Mouse (Mus musculus): ENCODE results near the gene Gpatch1. TPM values are rescaled to one million over a fixed set of nuclear protein-coding genes. Genes with fewer than 3 reads are reported as not detected.

Gpatch1 gene
- polyA plus RNA-seq, 2 experiments: 3.7 to 5.4 TPM

DNA sequence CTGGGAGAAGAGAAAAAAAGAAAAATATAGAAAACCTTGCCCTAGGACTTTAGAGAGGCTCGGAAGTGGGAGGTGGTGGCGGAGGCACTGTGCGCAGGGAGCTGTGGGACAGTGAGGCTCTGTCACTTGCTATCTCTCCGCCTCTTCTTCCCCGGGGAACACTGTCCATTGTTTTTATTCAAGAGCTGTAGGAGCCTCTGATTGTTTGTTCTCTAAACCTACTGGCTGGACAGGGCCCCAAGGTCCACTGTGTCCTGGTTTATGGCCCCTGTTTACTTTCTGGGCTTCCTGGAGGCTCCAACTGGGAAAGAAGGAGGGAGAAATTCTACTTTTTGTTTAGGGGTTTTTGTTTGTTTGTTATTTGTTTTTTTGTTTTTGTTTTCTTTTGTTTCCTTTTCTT is 22.0 kb upstream of the Gpatch1 start:
- WGBS (ENCODE audit: insufficient replicate concordance): 39% methylated on average over 5 of the region's 5 CpGs
- no peak for TF ChIP-seq EP300 (IDR thresholded peaks at IDR 0.05; ENCODE audit: low read depth)
- no peak for TF ChIP-seq CTCF (IDR thresholded peaks at IDR 0.05; ENCODE audit: low read depth)
- DNase-seq (ENCODE audit: low read depth in 3 of 3, low spot score in 3 of 3) (no peak), ATAC-seq (ENCODE audit: insufficient read depth) (no peak)
- no peak overlapping the region for H3K4me3 ChIP-seq (ENCODE audit: insufficient read depth in 1 of 2, low read depth in 2 of 2, low read length in 2 of 2)
- H3K27me3 ChIP-seq (ENCODE audit: control insufficient read depth, insufficient read depth, low read length): peaks cover 18% of the 10 kb centered on the region
- H3K9me3 ChIP-seq (ENCODE audit: control insufficient read depth, low read length): no peaks in the 10 kb centered on the region
- H3K36me3 ChIP-seq (replicated peaks; ENCODE audit: control insufficient read depth, insufficient read depth, low read depth): no peaks in the 10 kb centered on the region
- H3K4me2 ChIP-seq (ENCODE audit: low read depth): no peak overlapping the region
- no peaks in the 10 kb centered on the region; a peak in 1 of 4 replicates for H3K4me1 ChIP-seq (replicated peaks; ENCODE audit: control insufficient read depth in 2 of 2, insufficient read depth in 2 of 2, low read length in 1 of 2)
- no peak overlapping the region for H3K27ac ChIP-seq
- no peak overlapping the region for H3K9ac ChIP-seq (replicated peaks)

DNA sequence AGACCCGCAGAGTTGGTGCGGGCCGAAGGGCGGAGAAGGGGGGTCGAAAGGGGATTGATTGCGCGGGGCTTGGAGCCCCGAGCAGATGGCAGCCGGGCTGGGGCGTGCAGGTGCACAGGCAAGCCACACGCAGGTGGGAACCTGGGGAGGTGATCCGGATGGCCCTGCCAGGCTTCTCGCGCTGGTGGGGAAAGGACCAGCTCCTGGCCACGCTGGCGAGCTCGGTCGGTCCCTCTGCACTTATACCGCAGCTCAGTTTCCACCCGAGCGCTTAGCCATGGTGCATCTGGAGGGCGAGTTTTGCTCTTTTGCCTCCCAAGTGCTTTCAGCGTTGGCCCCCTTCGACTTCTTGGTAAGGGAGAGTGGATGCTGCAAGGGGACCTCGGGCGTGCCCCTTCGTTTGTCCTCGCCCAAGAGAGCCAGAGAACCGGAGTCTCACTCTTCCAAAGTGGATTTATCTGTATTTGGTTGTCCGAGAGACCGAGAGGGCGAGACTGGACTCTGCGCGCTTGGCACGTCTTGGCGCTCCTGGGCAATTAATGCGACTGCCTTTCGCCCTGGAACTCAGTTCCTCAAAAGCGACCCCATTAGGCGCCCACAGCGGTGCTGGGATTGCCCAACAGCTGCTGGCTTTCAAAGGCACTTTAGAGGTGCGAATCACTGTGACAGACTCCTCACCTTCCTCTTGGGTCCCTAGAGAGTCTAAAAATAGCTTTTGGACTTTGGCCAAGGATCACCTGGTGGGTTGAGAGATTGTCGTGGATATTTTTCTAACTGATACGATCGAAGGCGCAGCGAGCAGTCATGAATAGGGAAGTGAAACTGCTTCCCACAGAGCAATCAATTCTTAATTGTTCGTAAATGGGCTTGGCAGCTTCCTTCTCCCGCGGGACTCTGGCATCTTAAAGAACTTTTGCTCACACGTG is 16.6 kb upstream of the Gpatch1 start:
- no peak for DNase-seq (ENCODE audit: low read depth in 3 of 3, low spot score in 3 of 3)
- Histone ChIP-seq H3K4me2 (ENCODE audit: low read depth) (peak overlapping the region; percentile 78), H3K36me3 (replicated peaks; ENCODE audit: control insufficient read depth, insufficient read depth, low read depth) (no peaks in the 10 kb centered on the region), H3K4me3 (ENCODE audit: insufficient read depth in 1 of 2, low read depth in 2 of 2, low read length in 2 of 2) (peak overlapping the region; percentile 54 to 62), H3K9ac (replicated peaks) (peak overlapping the region; percentile 25), H3K4me1 (replicated peaks; ENCODE audit: control insufficient read depth in 2 of 2, insufficient read depth in 2 of 2, low read length in 1 of 2) (peaks cover 0 to 4% of the 10 kb centered on the region in 2 experiments; a peak in 1 of 4 replicates), H3K9me3 (ENCODE audit: control insufficient read depth, low read length) (no peaks in the 10 kb centered on the region), H3K27ac (no peak overlapping the region), H3K27me3 (ENCODE audit: control insufficient read depth, insufficient read depth, low read length) (peaks cover 37% of the 10 kb centered on the region)
- TF ChIP-seq EP300 (IDR thresholded peaks at IDR 0.05; ENCODE audit: low read depth) (no peak), CTCF (IDR thresholded peaks at IDR 0.05; ENCODE audit: low read depth) (no peak)
- WGBS (ENCODE audit: insufficient replicate concordance): under 1% methylated on average over 51 of the region's 51 CpGs
- no peak for ATAC-seq (ENCODE audit: insufficient read depth)

DNA sequence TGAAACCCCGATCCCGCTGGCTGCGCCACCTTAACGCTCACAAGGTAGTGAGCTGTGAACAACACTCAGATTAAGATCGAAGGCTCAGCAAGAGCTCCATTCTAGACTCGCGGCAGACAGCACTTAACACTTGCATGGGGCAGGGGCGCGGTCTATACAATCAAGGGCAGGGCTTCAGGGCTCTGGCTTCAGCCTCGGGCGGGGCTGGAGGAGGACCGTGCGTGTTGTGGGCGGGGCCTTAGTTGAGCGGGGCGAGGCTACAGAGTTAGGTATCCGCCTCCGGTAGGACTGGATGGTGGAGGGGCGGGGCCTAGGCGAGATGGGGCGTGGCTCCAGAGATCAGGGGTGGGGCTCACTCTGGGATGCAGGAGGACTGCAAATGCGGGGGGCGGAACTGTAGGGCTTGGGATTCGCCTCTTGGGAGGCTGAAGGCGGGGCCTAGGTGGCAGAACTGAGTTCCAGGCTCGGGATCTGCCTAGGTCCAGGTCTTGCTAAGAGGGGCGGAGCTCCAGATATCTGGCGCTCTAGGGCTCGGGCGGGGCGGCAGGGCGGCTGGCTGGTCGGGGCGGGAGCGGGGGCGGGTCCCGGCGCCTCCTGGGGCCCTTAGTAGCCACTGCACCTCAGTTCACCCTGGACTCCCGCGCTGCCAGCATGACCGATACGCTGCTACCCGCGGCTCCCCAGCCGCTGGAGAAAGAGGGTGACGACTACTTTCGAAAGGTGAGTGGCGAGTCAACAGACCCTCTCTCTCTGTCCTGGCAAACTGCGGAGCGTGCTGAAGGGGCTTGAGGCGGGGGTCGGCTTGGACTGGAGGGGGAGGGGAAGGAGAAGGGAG is 15.7 kb upstream of the Gpatch1 start, which contains the start of gene Rhpn2:
Gene Rhpn2, plus strand, starts transcription at position 479 of the 835 bp plus-strand sequence.
- Histone ChIP-seq H3K27me3 (ENCODE audit: control insufficient read depth, insufficient read depth, low read length) (peaks cover 37% of the 10 kb centered on the region), H3K27ac (no peak within 1 kb of the TSS), H3K4me3 (ENCODE audit: insufficient read depth in 1 of 2, low read depth in 2 of 2, low read length in 2 of 2) (peak within 1 kb of the TSS; percentile 54 to 62), H3K9ac (replicated peaks) (peak within 1 kb of the TSS; percentile 25), H3K4me2 (ENCODE audit: low read depth) (peak within 1 kb of the TSS; percentile 78), H3K9me3 (ENCODE audit: control insufficient read depth, low read length) (no peaks in the 10 kb centered on the region), H3K36me3 (replicated peaks; ENCODE audit: control insufficient read depth, insufficient read depth, low read depth) (no peaks in the 10 kb centered on the region), H3K4me1 (replicated peaks; ENCODE audit: control insufficient read depth in 2 of 2, insufficient read depth in 2 of 2, low read length in 1 of 2) (peaks cover 0 to 4% of the 10 kb centered on the region in 2 experiments; a peak in 1 of 4 replicates)
- DNase-seq (ENCODE audit: low read depth in 3 of 3, low spot score in 3 of 3) (peak; percentile 90 to 93 (median 92)), ATAC-seq (ENCODE audit: insufficient read depth) (peak; percentile 97)
- TF ChIP-seq EP300 (IDR thresholded peaks at IDR 0.05; ENCODE audit: low read depth) (no peak), CTCF (IDR thresholded peaks at IDR 0.05; ENCODE audit: low read depth) (no peak; the same call in 1 of the 2 replicates)
- WGBS (ENCODE audit: insufficient replicate concordance): under 1% methylated on average over 50 of the region's 52 CpGs

DNA sequence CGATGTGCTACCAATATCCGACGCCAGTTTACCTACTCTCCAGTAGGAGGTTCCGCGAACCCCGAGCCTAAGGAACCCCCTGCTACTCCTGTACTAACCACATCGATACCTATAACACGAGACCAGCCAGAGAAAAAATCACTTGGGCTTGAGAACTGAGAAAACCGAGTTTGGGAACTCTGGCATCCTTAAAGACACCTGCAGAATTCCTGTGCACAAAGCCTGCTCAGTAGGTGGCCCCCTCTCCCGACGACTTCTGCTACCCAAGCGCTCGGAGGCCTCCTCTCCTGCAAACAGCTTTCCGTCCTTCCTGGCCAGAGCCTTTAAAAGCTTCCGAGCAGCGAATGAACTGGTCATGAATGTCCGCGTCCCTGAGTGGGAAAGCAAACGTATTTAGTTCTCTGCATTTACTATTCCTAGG is 15.0 kb upstream of the Gpatch1 start:
- no peak for DNase-seq (ENCODE audit: low read depth in 3 of 3, low spot score in 3 of 3)
- under 1% methylated on average over 19 of the region's 19 CpGs for WGBS (ENCODE audit: insufficient replicate concordance)

More for the DNA sequence above, 15.0 kb upstream of the Gpatch1 start:
- Histone ChIP-seq H3K36me3 (replicated peaks; ENCODE audit: control insufficient read depth, insufficient read depth, low read depth) (no peaks in the 10 kb centered on the region), H3K4me2 (ENCODE audit: low read depth) (peak overlapping the region; percentile 78), H3K9me3 (ENCODE audit: control insufficient read depth, low read length) (no peaks in the 10 kb centered on the region), H3K9ac (replicated peaks) (no peak overlapping the region), H3K4me3 (ENCODE audit: insufficient read depth in 1 of 2, low read depth in 2 of 2, low read length in 2 of 2) (peak overlapping the region; percentile 54 to 56), H3K4me1 (replicated peaks; ENCODE audit: control insufficient read depth in 2 of 2, insufficient read depth in 2 of 2, low read length in 1 of 2) (peaks cover 0 to 4% of the 10 kb centered on the region in 2 experiments; a peak in 1 of 4 replicates), H3K27me3 (ENCODE audit: control insufficient read depth, insufficient read depth, low read length) (peaks cover 37% of the 10 kb centered on the region), H3K27ac (no peak overlapping the region)
- TF ChIP-seq EP300 (IDR thresholded peaks at IDR 0.05; ENCODE audit: low read depth): no peak
- no peak; the same call in none of the 2 replicates for TF ChIP-seq CTCF (IDR thresholded peaks at IDR 0.05; ENCODE audit: low read depth)
- ATAC-seq (ENCODE audit: insufficient read depth): no peak

Measured in liver, embryonic 14.5 days (tissue).